Mouse (Mus musculus) T-helper 1 cell (primary cell): ENCODE measurements around the gene Naa40.

Source experiments
- in situ Hi-C: fragments of 300-600 bp; cut with MboI, MseI; formaldehyde crosslinking; loops from one replicate; pipeline ENCODE4 v1.15.1; 2025; ENCODE audit warnings: high pct_unique_total_duplicates

Naa40 gene

DNA sequence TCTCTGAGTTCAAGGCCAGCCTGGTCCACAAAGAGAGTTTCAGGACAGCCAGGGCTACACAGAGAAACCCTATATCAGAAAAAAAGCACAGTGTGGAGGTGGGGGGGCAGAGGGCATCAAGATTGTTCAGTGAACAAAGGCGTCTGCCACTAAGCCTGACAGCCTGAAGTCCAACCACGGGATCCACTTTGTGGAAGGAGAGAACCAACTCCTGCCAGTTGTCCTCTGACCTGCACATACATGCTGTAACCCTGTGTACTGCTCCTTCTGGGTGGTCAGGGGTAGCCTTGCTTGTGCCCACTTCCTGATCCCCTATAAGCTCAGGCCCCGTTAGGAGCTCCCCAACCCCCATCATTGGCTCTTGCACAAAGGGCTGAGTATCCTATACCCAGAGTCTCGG, 55.9 kb downstream of the Naa40 start:
- in situ Hi-C loops, result loop anchor here (10.0 kb wide), 1 partner anchor 510 kb away; no protein-coding TSS in a partner anchor

DNA sequence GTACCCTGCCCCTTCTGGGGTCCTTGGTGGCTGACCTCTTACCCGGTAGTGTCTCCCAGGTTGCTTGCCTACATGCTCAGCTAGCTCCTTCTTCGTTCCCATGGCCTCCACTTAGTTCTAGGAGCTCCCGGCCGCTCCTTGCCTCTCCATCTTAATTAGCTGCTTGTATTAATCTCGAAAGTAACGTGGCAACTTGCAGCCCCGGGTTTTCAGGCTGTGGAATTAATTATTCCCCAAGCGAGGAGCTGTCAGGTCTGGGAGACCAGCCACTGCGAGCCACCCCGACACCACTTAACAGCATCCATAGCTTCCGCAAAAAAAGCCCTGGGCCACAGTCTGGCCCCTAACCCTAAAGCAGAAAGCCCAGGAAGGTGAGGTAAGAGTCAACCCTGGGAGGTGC, 57.6 kb downstream of the Naa40 start:
- in situ Hi-C loops, result loop anchor here (10.0 kb wide), 1 partner anchor 509 kb away; no protein-coding TSS in a partner anchor

GRCm38 (mm10) chr19:7182273-7182949, 58.6 kb downstream of the Naa40 start:
- in situ Hi-C loops, result loop anchor here (10.0 kb wide), 1 partner anchor 508 kb away; no protein-coding TSS in a partner anchor

- in situ Hi-C loops, result loop anchor here (10.0 kb wide), 1 partner anchor 507 kb away; no protein-coding TSS in a partner anchor
These were observed 59.5 kb downstream of the Naa40 start for GRCm38 (mm10) chr19:7181496-7181895.

- in situ Hi-C loops, result loop anchor here (10.0 kb wide), 1 partner anchor 506 kb away; no protein-coding TSS in a partner anchor
These were observed 60.1 kb downstream of the Naa40 start for GRCm38 (mm10) chr19:7180756-7181405.

DNA sequence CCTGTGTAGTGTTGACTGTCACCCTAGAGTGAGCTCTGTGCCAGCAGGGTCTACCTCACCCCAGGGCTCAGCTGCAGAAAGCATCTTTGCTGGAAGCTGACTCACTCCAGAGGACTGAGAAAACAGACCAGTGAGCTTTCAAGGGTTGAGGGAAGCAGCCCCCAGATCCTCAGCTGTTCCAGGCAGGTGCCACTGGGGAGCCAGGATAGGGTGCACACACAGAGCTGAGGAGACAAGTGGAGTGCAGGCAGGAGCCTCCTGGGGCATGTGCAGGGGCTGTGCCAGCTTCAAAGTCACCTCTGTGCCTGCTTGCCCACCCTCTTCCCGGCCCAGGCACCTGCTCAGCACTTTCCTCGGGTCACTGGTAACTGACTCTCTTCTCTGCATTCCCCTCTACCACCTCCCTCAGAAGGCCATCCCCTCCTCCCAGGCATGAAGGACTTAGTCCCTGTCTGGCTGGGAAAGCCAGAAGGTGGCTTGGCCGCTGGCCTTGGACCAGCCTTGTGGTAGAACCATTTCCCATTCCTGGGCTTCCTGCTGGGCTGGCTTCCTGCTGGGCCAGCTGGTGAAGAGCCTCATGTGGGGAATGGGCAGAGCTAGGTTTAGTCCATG, 62.0 kb downstream of the Naa40 start:
- in situ Hi-C loops, result loop anchor here (5.0 kb wide), 1 partner anchor 42 kb away; no protein-coding TSS in a partner anchor

DNA sequence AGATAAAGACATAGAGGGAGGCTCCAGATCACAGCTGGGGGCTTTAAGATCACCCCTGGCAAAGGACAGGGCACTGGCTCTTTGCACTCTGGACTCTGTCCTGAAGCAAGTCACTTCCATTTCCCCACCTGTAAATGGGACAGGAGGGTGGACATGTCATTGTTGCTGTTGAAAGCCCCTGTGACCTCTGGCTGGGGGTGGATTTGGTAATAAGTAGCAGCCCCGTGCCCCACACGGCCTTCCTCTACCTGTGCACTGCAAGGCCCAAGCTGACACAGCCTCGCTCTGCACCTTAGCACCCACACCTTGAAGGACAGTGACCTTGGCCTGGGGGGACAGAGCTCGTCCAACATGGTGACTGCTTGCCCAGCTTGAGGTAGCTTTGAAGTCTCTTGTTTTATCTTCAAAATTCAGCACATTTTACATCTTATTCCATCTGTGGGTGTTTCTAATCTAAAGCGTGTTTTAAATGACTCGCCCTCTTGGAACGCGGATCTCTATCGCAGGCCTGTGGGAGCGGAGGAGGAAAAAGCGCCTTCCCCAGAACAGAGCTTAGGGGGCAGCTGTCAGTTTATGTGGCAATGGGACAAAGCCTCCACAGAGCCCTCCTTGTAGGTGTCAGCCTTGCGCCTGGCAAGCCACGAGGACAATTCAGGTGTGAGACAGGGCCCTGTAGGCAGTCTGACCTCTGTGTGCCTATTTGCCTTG, 63.0 kb downstream of the Naa40 start:
- in situ Hi-C loops, result loop anchor here (5.0 kb wide), 1 partner anchor 41 kb away; no protein-coding TSS in a partner anchor

GRCm38 (mm10) chr19:7176041-7176696, 64.8 kb downstream of the Naa40 start:
- in situ Hi-C loops, result loop anchor here (5.0 kb wide), 1 partner anchor 39 kb away; no protein-coding TSS in a partner anchor
